Mouse (Mus musculus) neural tube, embryonic 12.5 days (tissue): ENCODE data around the gene Grk1. TPM values are rescaled to one million over a fixed set of nuclear protein-coding genes. Genes with fewer than 3 reads are reported as not detected.

Experiments
- ATAC-seq: fragments of 200-750 bp; cut with Nextera tagmentation; 2 replicates; pipeline ENCODE4 v1.8.0; 2017; ENCODE audit warnings: low read depth, mild to moderate bottlenecking, moderate TSS enrichment, moderate library complexity; ENCODE audit not compliant: low FRiP score
- H3K27ac ChIP-seq: fragments of 300-500 bp; sonication (generic); 2 replicates; pipeline ENCODE4 v1.5.1; 2016
- H3K27me3 ChIP-seq: fragments of 300-500 bp; sonication (generic); replicated peaks from 2 replicates; pipeline ENCODE4 v1.6.1; 2016; ENCODE audit warnings: mild to moderate bottlenecking
- H3K36me3 ChIP-seq: fragments of 300-500 bp; sonication (generic); 2 replicates; pipeline ENCODE4 v1.6.1; 2016; ENCODE audit warnings: mild to moderate bottlenecking
- H3K4me1 ChIP-seq: fragments of 300-500 bp; sonication (generic); 2 replicates; pipeline ENCODE4 v1.6.1; 2016
- H3K4me2 ChIP-seq: fragments of 300-500 bp; sonication (generic); replicated peaks from 2 replicates; pipeline ENCODE4 v1.6.1; 2016; ENCODE audit warnings: mild to moderate bottlenecking
- H3K4me3 ChIP-seq: fragments of 300-500 bp; sonication (generic); 2 replicates; pipeline ENCODE4 v1.5.1; 2016
- H3K9ac ChIP-seq: fragments of 300-500 bp; sonication (generic); 2 replicates; pipeline ENCODE4 v1.6.1; 2016; ENCODE audit warnings: mild to moderate bottlenecking
- H3K9me3 ChIP-seq: fragments of 300-500 bp; sonication (generic); 2 replicates; pipeline ENCODE4 v1.6.1; 2016; ENCODE audit warnings: mild to moderate bottlenecking
- WGBS: fragments of 180-500 bp; shearing (Covaris S2); methylation state at CpG from one replicate; pipeline ENCODE4 v1.1.7; 2016; 5-methylcytosine and 5-hydroxymethylcytosine counted together
- polyA plus RNA-seq: library from polyadenylated mRNA; unstranded; fragments of >200 nt; fragmentation: Nextera tagmentation; extraction: Ambion mirVana; gene quantifications from 2 replicates; pipeline ENCODE4 v1.2.1, GENCODE M21; 2016

Grk1 gene
- polyA plus RNA-seq, 1 experiment from 2014 or later: 0.03 TPM

GRCm38 (mm10) chr8:13396725-13397124, 8.2 kb upstream of the Grk1 start, which contains the start of gene Atp4b:
Atp4b (minus strand) TSS chr8:13396825.
- no peak within 1 kb of the TSS for H3K27ac ChIP-seq
- H3K27me3 ChIP-seq: no peaks in the 10 kb centered on the region
- no peak within 1 kb of the TSS for H3K4me2 ChIP-seq
- H3K4me3 ChIP-seq: no peak within 1 kb of the TSS
- H3K9ac ChIP-seq: no peak within 1 kb of the TSS
- no peaks in the 10 kb centered on the region for H3K4me1 ChIP-seq
- H3K9me3 ChIP-seq: no peaks in the 10 kb centered on the region
- ATAC-seq: no peak
- no peaks in the 10 kb centered on the region for H3K36me3 ChIP-seq
- WGBS: 84% methylated on average over 5 of the region's 5 CpGs

DNA sequence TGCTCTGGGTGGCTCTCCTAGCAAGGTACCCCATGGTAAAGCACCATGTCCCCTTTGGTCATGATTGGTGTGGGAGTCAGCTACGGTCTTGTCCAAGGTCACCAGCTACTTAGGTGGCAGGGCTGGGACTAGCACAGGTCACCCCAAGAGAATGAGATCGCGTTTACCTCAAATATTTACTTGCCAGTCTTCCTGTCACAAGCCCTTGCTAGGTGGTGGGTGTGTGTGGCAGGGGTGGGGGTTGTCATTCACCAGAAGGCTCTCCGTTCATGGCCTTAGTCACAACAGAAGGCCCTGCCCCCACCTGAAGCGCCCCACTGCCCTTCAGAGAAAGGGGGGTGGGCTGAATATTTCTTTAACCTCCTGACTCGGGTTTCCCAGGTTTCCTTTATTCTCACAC, 1.4 kb upstream of the Grk1 start:
- Histone ChIP-seq H3K36me3 (no peaks in the 10 kb centered on the region), H3K4me1 (no peaks in the 10 kb centered on the region), H3K4me2 (no peak overlapping the region), H3K9ac (no peak overlapping the region), H3K9me3 (no peaks in the 10 kb centered on the region), H3K27ac (no peak overlapping the region), H3K4me3 (no peak overlapping the region), H3K27me3 (no peaks in the 10 kb centered on the region)
- 80% methylated on average over 6 of the region's 6 CpGs for WGBS
- no peak for ATAC-seq

- Histone ChIP-seq H3K9me3 (no peaks in the 10 kb centered on the region), H3K27me3 (no peaks in the 10 kb centered on the region), H3K4me2 (no peak overlapping the region), H3K4me1 (no peaks in the 10 kb centered on the region), H3K4me3 (no peak overlapping the region), H3K36me3 (no peaks in the 10 kb centered on the region), H3K27ac (no peak overlapping the region), H3K9ac (no peak overlapping the region)
- no peak for ATAC-seq
- 83% methylated on average over 5 of the region's 5 CpGs for WGBS
These were observed 1.1 kb downstream of the Grk1 start for GRCm38 (mm10) chr8:13406011-13406410.

GRCm38 (mm10) chr8:13411597-13411996, 6.7 kb downstream of the Grk1 start:
- Histone ChIP-seq H3K27ac (no peak overlapping the region), H3K9ac (no peak overlapping the region), H3K4me3 (no peak overlapping the region), H3K36me3 (no peaks in the 10 kb centered on the region), H3K4me2 (no peak overlapping the region), H3K4me1 (no peaks in the 10 kb centered on the region), H3K27me3 (no peaks in the 10 kb centered on the region), H3K9me3 (no peaks in the 10 kb centered on the region)
- 27% methylated on average over 6 of the region's 6 CpGs for WGBS
- ATAC-seq: no peak

GRCm38 (mm10) chr8:13412891-13413558, 8.1 kb downstream of the Grk1 start:
- no peak for ATAC-seq
- no peak overlapping the region for H3K4me3 ChIP-seq
- 64% methylated on average over 13 of the region's 13 CpGs for WGBS
- no peaks in the 10 kb centered on the region for H3K9me3 ChIP-seq
- H3K9ac ChIP-seq: no peak overlapping the region
- no peaks in the 10 kb centered on the region for H3K36me3 ChIP-seq
- no peak overlapping the region for H3K27ac ChIP-seq
- H3K4me1 ChIP-seq: no peaks in the 10 kb centered on the region
- H3K27me3 ChIP-seq: no peaks in the 10 kb centered on the region
- no peak overlapping the region for H3K4me2 ChIP-seq

DNA sequence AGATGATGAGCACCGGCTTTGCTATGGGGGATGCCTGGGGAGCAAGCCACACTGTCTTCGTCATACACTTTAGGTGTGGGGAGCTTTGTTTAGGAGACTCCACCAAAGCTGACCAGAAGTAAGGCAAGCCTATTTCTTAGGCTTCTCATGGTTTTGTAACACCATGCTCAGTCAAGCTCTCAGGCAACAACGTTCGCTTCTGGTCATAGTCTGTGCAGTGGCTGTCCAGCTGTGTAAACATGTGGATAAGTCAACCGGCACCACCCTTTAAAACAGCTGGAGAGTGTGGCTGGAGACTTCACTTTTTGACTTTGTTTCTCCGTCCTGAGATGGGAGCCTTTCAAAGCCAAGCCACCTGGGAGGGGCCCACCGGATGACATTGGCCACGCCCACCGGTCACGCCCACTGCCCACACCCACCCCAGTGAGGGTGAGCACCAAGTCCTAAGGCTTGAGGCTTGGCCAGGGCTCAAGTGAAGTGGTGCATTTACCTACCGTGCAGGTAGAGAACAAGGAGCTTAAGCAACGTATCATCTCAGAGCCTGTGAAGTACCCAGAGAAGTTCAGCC, 9.0 kb downstream of the Grk1 start:
- Histone ChIP-seq H3K9me3 (no peaks in the 10 kb centered on the region), H3K36me3 (no peaks in the 10 kb centered on the region), H3K9ac (no peak overlapping the region), H3K4me1 (no peaks in the 10 kb centered on the region), H3K27me3 (no peaks in the 10 kb centered on the region), H3K4me2 (no peak overlapping the region), H3K4me3 (no peak overlapping the region), H3K27ac (no peak overlapping the region)
- WGBS: 53% methylated on average over 12 of the region's 12 CpGs
- ATAC-seq: no peak

DNA sequence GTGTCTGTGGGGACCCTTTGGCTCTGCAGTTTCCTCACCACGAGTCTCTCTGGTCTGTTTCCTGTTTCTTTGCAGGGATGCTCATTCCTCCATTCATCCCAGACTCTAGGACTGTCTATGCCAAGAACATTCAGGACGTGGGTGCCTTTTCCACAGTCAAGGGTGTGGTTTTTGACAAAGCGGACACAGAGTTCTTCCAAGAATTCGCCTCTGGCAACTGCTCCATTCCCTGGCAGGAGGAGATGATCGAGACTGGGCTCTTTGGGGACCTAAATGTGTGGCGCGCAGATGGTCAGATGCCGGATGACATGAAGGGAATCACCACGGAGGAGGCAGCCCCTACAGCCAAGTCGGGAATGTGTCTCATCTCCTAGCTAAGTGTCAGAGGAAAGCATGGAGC, 11.0 kb downstream of the Grk1 start:
- H3K27me3 ChIP-seq: no peaks in the 10 kb centered on the region
- no peaks in the 10 kb centered on the region for H3K9me3 ChIP-seq
- H3K9ac ChIP-seq: no peak overlapping the region
- H3K27ac ChIP-seq: no peak overlapping the region
- H3K4me1 ChIP-seq: no peaks in the 10 kb centered on the region
- no peak overlapping the region for H3K4me2 ChIP-seq
- no peaks in the 10 kb centered on the region for H3K36me3 ChIP-seq
- no peak overlapping the region for H3K4me3 ChIP-seq
- WGBS: 81% methylated on average over 10 of the region's 10 CpGs
- ATAC-seq: no peak

- WGBS: 75% methylated on average over 2 of the region's 2 CpGs
- no peaks in the 10 kb centered on the region for H3K36me3 ChIP-seq
- H3K27me3 ChIP-seq: no peaks in the 10 kb centered on the region
- no peaks in the 10 kb centered on the region for H3K9me3 ChIP-seq
- no peak overlapping the region for H3K4me2 ChIP-seq
- ATAC-seq: no peak
- no peak overlapping the region for H3K4me3 ChIP-seq
- H3K9ac ChIP-seq: no peak overlapping the region
- H3K4me1 ChIP-seq: no peaks in the 10 kb centered on the region
- no peak overlapping the region for H3K27ac ChIP-seq
These were observed 14.3 kb downstream of the Grk1 start for GRCm38 (mm10) chr8:13419111-13419639.

GRCm38 (mm10) chr8:13420970-13421369, 16.1 kb downstream of the Grk1 start:
- no peak for ATAC-seq
- WGBS: 95% methylated on average over 6 of the region's 6 CpGs

GRCm38 (mm10) chr8:13427351-13427750, 22.5 kb downstream of the Grk1 start:
- H3K36me3 ChIP-seq: no peaks in the 10 kb centered on the region
- no peaks in the 10 kb centered on the region for H3K9me3 ChIP-seq
- H3K27ac ChIP-seq: no peak overlapping the region
- no peak for ATAC-seq
- H3K27me3 ChIP-seq: no peaks in the 10 kb centered on the region
- no peak overlapping the region for H3K4me3 ChIP-seq
- no peak overlapping the region for H3K9ac ChIP-seq
- no peaks in the 10 kb centered on the region for H3K4me1 ChIP-seq
- WGBS: 75% methylated on average over 6 of the region's 6 CpGs
- no peak overlapping the region for H3K4me2 ChIP-seq

More at GRCm38 (mm10) chr8:13420970-13421369, 16.1 kb downstream of the Grk1 start:
- Histone ChIP-seq H3K27ac (no peak overlapping the region), H3K4me2 (no peak overlapping the region), H3K4me1 (no peaks in the 10 kb centered on the region), H3K9me3 (no peaks in the 10 kb centered on the region), H3K4me3 (no peak overlapping the region), H3K9ac (no peak overlapping the region), H3K36me3 (no peaks in the 10 kb centered on the region), H3K27me3 (no peaks in the 10 kb centered on the region)

DNA sequence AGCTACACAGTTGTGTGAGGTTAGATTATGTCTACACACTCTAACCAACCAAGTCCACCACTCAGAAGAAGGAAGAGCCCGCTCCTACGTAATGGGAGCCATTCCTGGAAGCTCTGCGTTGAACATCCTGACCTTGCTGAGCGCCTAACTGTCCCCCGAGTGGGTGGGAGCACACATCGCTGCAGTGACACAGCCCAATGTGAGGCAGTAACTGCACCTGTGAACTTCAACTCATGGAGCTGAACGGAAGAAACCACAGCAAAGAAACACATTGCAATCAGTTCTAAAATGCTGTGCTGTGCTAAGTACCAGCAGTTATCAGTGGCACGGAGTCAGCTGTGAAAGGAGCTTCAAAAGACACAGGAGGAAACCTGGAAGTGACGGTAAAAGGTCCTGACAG, 23.3 kb downstream of the Grk1 start:
- WGBS: 87% methylated on average over 9 of the region's 9 CpGs
- Histone ChIP-seq H3K9ac (no peak overlapping the region), H3K27me3 (no peaks in the 10 kb centered on the region), H3K36me3 (no peaks in the 10 kb centered on the region), H3K9me3 (no peaks in the 10 kb centered on the region), H3K27ac (no peak overlapping the region), H3K4me3 (no peak overlapping the region), H3K4me2 (no peak overlapping the region), H3K4me1 (no peaks in the 10 kb centered on the region)
- no peak for ATAC-seq

DNA sequence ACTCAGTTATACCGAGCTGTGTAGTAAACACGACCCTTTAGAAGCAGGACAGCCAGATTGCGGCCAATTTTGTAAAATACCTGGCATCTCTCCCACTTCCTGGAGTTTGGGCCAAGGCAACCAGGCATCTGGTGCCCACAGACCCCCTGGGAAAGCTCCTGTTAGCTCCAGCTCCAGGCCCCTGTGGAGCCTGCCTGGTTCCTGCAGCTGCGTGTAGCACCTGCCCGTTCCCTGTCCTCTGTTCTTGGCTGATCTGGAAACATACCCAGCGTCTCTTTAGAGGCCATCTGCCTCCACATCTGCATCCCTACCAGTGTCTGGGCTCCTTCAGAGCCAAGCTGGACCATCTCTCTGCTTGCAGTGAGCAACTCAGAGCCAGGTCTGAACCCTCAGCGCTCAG, 25.5 kb downstream of the Grk1 start:
- Histone ChIP-seq H3K27ac (no peak overlapping the region), H3K4me3 (no peak overlapping the region), H3K4me1 (no peaks in the 10 kb centered on the region), H3K27me3 (peaks cover 13% of the 10 kb centered on the region), H3K36me3 (no peaks in the 10 kb centered on the region), H3K9me3 (no peaks in the 10 kb centered on the region), H3K4me2 (no peak overlapping the region), H3K9ac (no peak overlapping the region)
- ATAC-seq: no peak
- 78% methylated on average over 7 of the region's 7 CpGs for WGBS

DNA sequence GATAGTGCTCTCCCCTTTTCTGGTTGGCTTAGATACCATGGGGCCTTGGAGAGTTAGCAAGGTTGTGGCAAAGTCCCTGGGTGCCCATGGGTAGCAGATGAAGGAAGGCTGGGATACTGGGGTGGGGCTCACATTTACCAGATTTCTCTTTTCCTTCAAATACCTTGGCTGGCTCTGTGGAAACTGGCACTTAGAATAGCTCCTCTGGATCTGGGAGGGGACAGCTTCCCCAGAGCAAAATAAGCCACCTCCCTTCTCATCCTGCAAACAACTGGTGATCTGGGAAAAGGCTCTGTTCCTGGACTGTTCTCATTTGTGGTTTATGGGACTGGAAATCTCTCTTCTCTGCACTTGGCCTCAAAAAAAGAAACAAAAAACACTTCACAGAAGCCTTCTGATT, 26.0 kb downstream of the Grk1 start:
- Histone ChIP-seq H3K27me3 (peaks cover 18% of the 10 kb centered on the region), H3K9me3 (no peaks in the 10 kb centered on the region), H3K4me3 (no peak overlapping the region), H3K36me3 (no peaks in the 10 kb centered on the region), H3K27ac (no peak overlapping the region), H3K9ac (no peak overlapping the region), H3K4me1 (no peaks in the 10 kb centered on the region), H3K4me2 (no peak overlapping the region)
- ATAC-seq: no peak
